Mouse (Mus musculus): Measurements from ENCODE around the gene Glra4. TPM values are rescaled to one million over a fixed set of nuclear protein-coding genes. Genes with fewer than 3 reads are reported as not detected.
"Not testable (repeated sequence)": the region's sequence is repeated elsewhere in the genome, so short reads cannot be mapped to it uniquely, and the experiment has no call there.

The Glra4 gene
- polyA plus RNA-seq, 1 experiment from 2014 or later: not detected

GRCm38 (mm10) chrX:136740791-136741650, 38.9 kb downstream of the Glra4 start:
- WGBS: 24% methylated on average over 39 of the region's 39 CpGs

GRCm38 (mm10) chrX:136740087-136740790, 39.7 kb downstream of the Glra4 start:
- no peak for TF ChIP-seq CTCF (IDR thresholded peaks at IDR 0.05; ENCODE audit: low read depth)
- Histone ChIP-seq H3K9ac (ENCODE audit: low read depth, low read length) (peak overlapping the region; percentile 67), H3K27me3 (replicated peaks; ENCODE audit: control insufficient read depth, insufficient read depth, low read length) (no peaks in the 10 kb centered on the region), H3K9me3 (ENCODE audit: control insufficient read depth) (no peaks in the 10 kb centered on the region), H3K36me3 (ENCODE audit: control insufficient read depth, insufficient read depth) (no peaks in the 10 kb centered on the region), H3K4me2 (replicated peaks; ENCODE audit: low read depth) (peak overlapping the region; percentile 52), H3K27ac (ENCODE audit: low read depth, low read length) (peak overlapping the region; percentile 77), H3K4me1 (replicated peaks; ENCODE audit: control insufficient read depth, insufficient read depth, low read length) (no peaks in the 10 kb centered on the region), H3K4me3 (ENCODE audit: low read depth, low read length) (peak overlapping the region; percentile 63)
- WGBS: 24% methylated on average over 15 of the region's 15 CpGs
- no peak for ATAC-seq

More at GRCm38 (mm10) chrX:136740791-136741650, 38.9 kb downstream of the Glra4 start:
- Histone ChIP-seq H3K27me3 (replicated peaks; ENCODE audit: control insufficient read depth, insufficient read depth, low read length) (no peaks in the 10 kb centered on the region), H3K9ac (ENCODE audit: low read depth, low read length) (peak overlapping the region; percentile 67), H3K27ac (ENCODE audit: low read depth, low read length) (peak overlapping the region; percentile 82), H3K4me2 (replicated peaks; ENCODE audit: low read depth) (peak overlapping the region; percentile 57), H3K36me3 (ENCODE audit: control insufficient read depth, insufficient read depth) (no peaks in the 10 kb centered on the region), H3K4me3 (ENCODE audit: low read depth, low read length) (peak overlapping the region; percentile 63), H3K4me1 (replicated peaks; ENCODE audit: control insufficient read depth, insufficient read depth, low read length) (no peaks in the 10 kb centered on the region), H3K9me3 (ENCODE audit: control insufficient read depth) (no peaks in the 10 kb centered on the region)
- peak; percentile 96 for ATAC-seq
- no peak for TF ChIP-seq CTCF (IDR thresholded peaks at IDR 0.05; ENCODE audit: low read depth)

GRCm38 (mm10) chrX:136732016-136732415, 47.9 kb downstream of the Glra4 start:
- H3K4me2 ChIP-seq (replicated peaks; ENCODE audit: low read depth): no peak overlapping the region
- ATAC-seq: no peak
- no peaks in the 10 kb centered on the region for H3K9me3 ChIP-seq (ENCODE audit: control insufficient read depth)
- no peaks in the 10 kb centered on the region for H3K27me3 ChIP-seq (replicated peaks; ENCODE audit: control insufficient read depth, insufficient read depth, low read length)
- 79% methylated on average over 4 of the region's 4 CpGs for WGBS
- H3K36me3 ChIP-seq (ENCODE audit: control insufficient read depth, insufficient read depth): 0 out of 2 replicates have a peak, but pooled peaks cover 3% of the 10 kb centered on the region
- H3K4me3 ChIP-seq (ENCODE audit: low read depth, low read length): no peak overlapping the region
- no peak overlapping the region for H3K27ac ChIP-seq (ENCODE audit: low read depth, low read length)
- H3K4me1 ChIP-seq (replicated peaks; ENCODE audit: control insufficient read depth, insufficient read depth, low read length): no peaks in the 10 kb centered on the region
- no peak for TF ChIP-seq CTCF (IDR thresholded peaks at IDR 0.05; ENCODE audit: low read depth)
- H3K9ac ChIP-seq (ENCODE audit: low read depth, low read length): no peak overlapping the region

- H3K4me2 ChIP-seq (replicated peaks; ENCODE audit: low read depth); H3K36me3 ChIP-seq (ENCODE audit: control insufficient read depth, insufficient read depth); ATAC-seq; H3K27me3 ChIP-seq (replicated peaks; ENCODE audit: control insufficient read depth, insufficient read depth, low read length); H3K27ac ChIP-seq (ENCODE audit: low read depth, low read length); H3K4me3 ChIP-seq (ENCODE audit: low read depth, low read length); H3K4me1 ChIP-seq (replicated peaks; ENCODE audit: control insufficient read depth, insufficient read depth, low read length); H3K9me3 ChIP-seq (ENCODE audit: control insufficient read depth); H3K9ac ChIP-seq (ENCODE audit: low read depth, low read length): not testable (repeated sequence)
- WGBS: 72% methylated on average over 3 of the region's 3 CpGs
Observed at GRCm38 (mm10) chrX:136714742-136715474, 65.0 kb downstream of the Glra4 start.

GRCm38 (mm10) chrX:136708782-136709181, 71.2 kb downstream of the Glra4 start:
- peak overlapping the region; percentile 68 for H3K4me2 ChIP-seq (replicated peaks; ENCODE audit: low read depth)
- no peaks in the 10 kb centered on the region for H3K36me3 ChIP-seq (ENCODE audit: control insufficient read depth, insufficient read depth)
- no peak overlapping the region for H3K27ac ChIP-seq (ENCODE audit: low read depth, low read length)
- no peaks in the 10 kb centered on the region for H3K4me1 ChIP-seq (replicated peaks; ENCODE audit: control insufficient read depth, insufficient read depth, low read length)
- WGBS: 28% methylated on average over 14 of the region's 14 CpGs
- no peak for TF ChIP-seq CTCF (IDR thresholded peaks at IDR 0.05; ENCODE audit: low read depth)
- no peaks in the 10 kb centered on the region for H3K27me3 ChIP-seq (replicated peaks; ENCODE audit: control insufficient read depth, insufficient read depth, low read length)
- peak overlapping the region; percentile 51 for H3K4me3 ChIP-seq (ENCODE audit: low read depth, low read length)
- ATAC-seq: no peak
- no peaks in the 10 kb centered on the region for H3K9me3 ChIP-seq (ENCODE audit: control insufficient read depth)
- peak overlapping the region; percentile 46; the same call in 1 of the 2 replicates for H3K9ac ChIP-seq (ENCODE audit: low read depth, low read length)

All from intestine, postnatal 0 days (tissue).